Comparison of ENCODE assay signal across 4 mouse cellular contexts in the genomic region with DNA sequence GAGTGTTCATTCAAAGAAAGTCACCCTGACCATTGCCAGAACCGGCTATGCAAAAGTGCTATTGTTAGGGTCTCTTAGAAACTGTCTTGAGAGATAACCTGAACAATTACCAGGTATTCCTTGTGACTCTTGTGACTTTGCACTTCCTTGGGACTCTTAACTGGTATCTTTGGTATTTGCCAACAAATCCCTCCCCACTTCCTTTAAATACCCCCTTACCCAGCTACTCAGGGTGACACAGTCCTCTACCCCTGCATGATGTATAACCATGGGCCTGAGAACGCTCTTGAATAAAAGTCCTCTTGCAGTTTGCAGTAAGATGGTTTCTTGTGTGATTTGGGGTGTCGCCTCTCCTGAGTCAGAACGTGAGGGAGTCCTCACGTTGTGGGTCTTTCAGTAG.
DNase-seq lines count a peak whose midpoint lies in the region; TF ChIP-seq lines count a peak whose summit lies in the region.
"Not testable (repeated sequence)": the region's sequence is repeated elsewhere in the genome, so short reads cannot be mapped to it uniquely, and the experiment has no call there.

No protein-coding gene starts in this region.

- H3K9ac ChIP-seq in ES-Bruce4 (ENCODE audit: low read depth, poor library complexity, severe bottlenecking): not testable (repeated sequence)

- not testable (repeated sequence) for H3K36me3 ChIP-seq in ES-Bruce4 (ENCODE audit: control insufficient read depth, insufficient read depth, low read length, poor library complexity, severe bottlenecking)

- not testable (repeated sequence) for TF ChIP-seq EP300 in ES-Bruce4 (IDR thresholded peaks at IDR 0.05; ENCODE audit: insufficient read depth, low read depth, low read length)

- not testable (repeated sequence) for H3K27me3 ChIP-seq in ES-Bruce4 (ENCODE audit: control insufficient read depth, insufficient read depth, low read length, poor library complexity, severe bottlenecking)

- TF ChIP-seq CTCF in ES-Bruce4 (IDR thresholded peaks at IDR 0.05; ENCODE audit: low read depth, low read length): not testable (repeated sequence)

- H3K27ac ChIP-seq in ES-Bruce4 (ENCODE audit: insufficient read depth, low read length): peak overlapping the region; percentile 78; the same call in 1 of the 2 replicates

- not testable (repeated sequence) for TF ChIP-seq POLR2A in ES-Bruce4 (IDR thresholded peaks at IDR 0.05; ENCODE audit: insufficient read depth, low read length)

- H3K4me1 ChIP-seq in ES-Bruce4 (ENCODE audit: control insufficient read depth, insufficient read depth, low read length): not testable (repeated sequence)

- peak; percentile 55 for DNase-seq in ES-CJ7 (ENCODE audit: low read depth, low spot score)
- peak; percentile 78 for DNase-seq in R1 (ENCODE audit: low read depth, low spot score)
- DNase-seq in ZHBTc4 (ENCODE audit: low read depth, low spot score): peak; percentile 64

- not testable (repeated sequence) for H3K9me3 ChIP-seq in ES-Bruce4 (replicated peaks; ENCODE audit: control insufficient read depth, insufficient read depth, low read length, poor library complexity, severe bottlenecking)

- not testable (repeated sequence) for H3K4me3 ChIP-seq in ES-Bruce4 (ENCODE audit: low read depth, low read length)
